Mouse (Mus musculus) MEL (cell line): Measurements from ENCODE around the gene Afg1l. TPM values are rescaled to one million over a fixed set of nuclear protein-coding genes. Genes with fewer than 3 reads are reported as not detected.

Source experiments
- polyA plus RNA-seq, 2 experiments: library from polyadenylated mRNA; stranded (reverse) in 1 of 2; unstranded in 1 of 2; fragments of >175 nt in 1 of 2; fragments of >200 nt in 1 of 2; gene quantifications; 2 replicates each; pipeline versions ENCODE4 v1.2.1 to v1.2.4; 2012; ENCODE audit warnings: low replicate concordance in 2 of 2, low read depth in 1 of 2; ENCODE audit not compliant: insufficient read length in 2 of 2, insufficient read depth in 1 of 2, missing spikeins in 1 of 2
- total RNA-seq: library from RNA; depleted of rRNA; stranded (reverse); fragments of 300-350 nt; gene quantifications from 2 replicates; pipeline ENCODE4 v1.2.3, GENCODE M21; 2012; rRNA removed

Afg1l gene
- total and polyA plus RNA-seq, 3 experiments, result 3.4 to 3.7 TPM; not detected in 1

Other genes with a start within 250 kb of the Afg1l start
- gene Foxo3, start 201.8 kb downstream of the Afg1l start, total RNA-seq, result 21.0 and 31.8 TPM in 2 replicates
- gene Foxo3, start 201.8 kb downstream of the Afg1l start, polyA plus RNA-seq, result 100 to 1,000 TPM in 1 of 2 experiments, 10 to 100 TPM in 1; 27.2 to 103 TPM
- gene Snx3, start 23.5 kb upstream of the Afg1l start, total RNA-seq, result 107 TPM in 2 replicates
- gene Snx3, start 23.5 kb upstream of the Afg1l start, polyA plus RNA-seq, result 100 to 1,000 TPM in 1 of 2 experiments, not detected in 1; 320 TPM
- gene Nr2e1, start 105.1 kb upstream of the Afg1l start, total RNA-seq, result 0.03 TPM in 1 of 2 replicates, not detected in the other
- not detected for gene Nr2e1, start 105.1 kb upstream of the Afg1l start, polyA plus RNA-seq
- gene Ostm1, start 105.3 kb upstream of the Afg1l start, total RNA-seq, result 15.7 and 17.5 TPM in 2 replicates
- 10 to 100 TPM in 1 of 2 experiments, not detected in 1; 13.9 TPM for gene Ostm1, start 105.3 kb upstream of the Afg1l start, polyA plus RNA-seq